Mouse (Mus musculus) kidney, embryonic 16.5 days (tissue): ENCODE results near the gene P2ry12. TPM values are rescaled to one million over a fixed set of nuclear protein-coding genes. Genes with fewer than 3 reads are reported as not detected.
A peak's percentile ranks its signal among the peaks of the same experiment; 100 is the strongest.

ENCODE experiments used
- ATAC-seq: fragments of 200-750 bp; cut with Nextera tagmentation; 2 replicates; pipeline ENCODE4 v1.8.0; 2017; ENCODE audit warnings: moderate TSS enrichment; ENCODE audit not compliant: low FRiP score, low TSS enrichment
- H3K27ac ChIP-seq: fragments of 300-500 bp; sonication (generic); 2 replicates; pipeline ENCODE4 v1.5.1; 2014; ENCODE audit warnings: low read length
- H3K27me3 ChIP-seq: fragments of 300-500 bp; sonication (generic); 2 replicates; pipeline ENCODE4 v1.6.1; 2014; ENCODE audit warnings: low read length, control low read depth, mixed read lengths; ENCODE audit not compliant: insufficient read depth
- H3K36me3 ChIP-seq: fragments of 300-500 bp; sonication (generic); 2 replicates; pipeline ENCODE4 v1.6.1; 2014; ENCODE audit warnings: low read length, control low read depth, mixed read lengths; ENCODE audit not compliant: insufficient read depth
- H3K4me1 ChIP-seq: fragments of 300-500 bp; sonication (generic); 2 replicates; pipeline ENCODE4 v1.6.1; 2014; ENCODE audit warnings: low read length, control low read depth, mixed read lengths; ENCODE audit not compliant: insufficient read depth
- H3K4me2 ChIP-seq: fragments of 300-500 bp; sonication (generic); replicated peaks from 2 replicates; pipeline ENCODE4 v1.6.1; 2014; ENCODE audit warnings: low read depth, low read length
- H3K4me3 ChIP-seq: fragments of 300-500 bp; sonication (generic); 2 replicates; pipeline ENCODE4 v1.5.1; 2014; ENCODE audit warnings: mild to moderate bottlenecking, low read length
- H3K9ac ChIP-seq: fragments of 300-500 bp; sonication (generic); replicated peaks from 2 replicates; pipeline ENCODE4 v1.6.1; 2014; ENCODE audit warnings: low read length
- H3K9me3 ChIP-seq: fragments of 300-500 bp; sonication (generic); 2 replicates; pipeline ENCODE4 v1.6.1; 2016; ENCODE audit warnings: low read length, control low read depth
- WGBS: fragments of 180-500 bp; shearing (Covaris S2); extraction: QIAGEN DNeasy Blood & Tissue Kit; methylation state at CpG from one replicate; pipeline ENCODE4 v1.1.7; 2014; 5-methylcytosine and 5-hydroxymethylcytosine counted together
- polyA plus RNA-seq: library from polyadenylated mRNA; unstranded; fragments of >200 nt; fragmentation: Nextera tagmentation; extraction: Ambion mirVana; gene quantifications from 2 replicates; pipeline ENCODE4 v1.2.1, GENCODE M21; 2015

P2ry12 gene
- polyA plus RNA-seq, 1 experiment from 2014 or later = 1.1 TPM

GRCm38 (mm10) chr3:59194099-59194498, 68.6 kb downstream of the P2ry12 start:
- Histone ChIP-seq H3K4me2 (no peak overlapping the region), H3K9me3 (no peaks in the 10 kb centered on the region), H3K27ac (no peak overlapping the region), H3K4me1 (no peaks in the 10 kb centered on the region), H3K27me3 (no peaks in the 10 kb centered on the region), H3K9ac (no peak overlapping the region), H3K36me3 (no peaks in the 10 kb centered on the region), H3K4me3 (no peak overlapping the region)
- WGBS = 88% methylated on average over 7 of the region's 7 CpGs
- ATAC-seq = no peak

- H3K4me3 ChIP-seq = no peak overlapping the region
- H3K9me3 ChIP-seq = no peaks in the 10 kb centered on the region
- H3K27me3 ChIP-seq = no peaks in the 10 kb centered on the region
- WGBS = 98% methylated on average over 6 of the region's 6 CpGs
- H3K9ac ChIP-seq = no peak overlapping the region
- no peak overlapping the region for H3K4me2 ChIP-seq
- no peaks in the 10 kb centered on the region for H3K4me1 ChIP-seq
- ATAC-seq = no peak
- no peak overlapping the region for H3K27ac ChIP-seq
- no peaks in the 10 kb centered on the region for H3K36me3 ChIP-seq
Observed at GRCm38 (mm10) chr3:59191674-59192073, 71.0 kb downstream of the P2ry12 start.

GRCm38 (mm10) chr3:59187336-59187735, 75.3 kb downstream of the P2ry12 start:
- Histone ChIP-seq H3K27ac (no peak overlapping the region), H3K4me3 (no peak overlapping the region)

GRCm38 (mm10) chr3:59185662-59186061, 77.0 kb downstream of the P2ry12 start:
- Histone ChIP-seq H3K4me1 (no peaks in the 10 kb centered on the region), H3K36me3 (no peaks in the 10 kb centered on the region), H3K4me3 (no peak overlapping the region), H3K9ac (no peak overlapping the region), H3K9me3 (no peaks in the 10 kb centered on the region), H3K27ac (no peak overlapping the region), H3K27me3 (no peaks in the 10 kb centered on the region), H3K4me2 (no peak overlapping the region)
- no peak for ATAC-seq
- 82% methylated on average over 4 of the region's 4 CpGs for WGBS

More at GRCm38 (mm10) chr3:59187336-59187735, 75.3 kb downstream of the P2ry12 start:
- Histone ChIP-seq H3K9me3 (no peaks in the 10 kb centered on the region), H3K36me3 (no peaks in the 10 kb centered on the region), H3K4me1 (no peaks in the 10 kb centered on the region), H3K4me2 (no peak overlapping the region), H3K27me3 (no peaks in the 10 kb centered on the region), H3K9ac (no peak overlapping the region)
- WGBS = 76% methylated on average over 4 of the region's 4 CpGs
- no peak for ATAC-seq

GRCm38 (mm10) chr3:59182129-59182528, 80.5 kb downstream of the P2ry12 start:
- Histone ChIP-seq H3K27me3 (no peaks in the 10 kb centered on the region), H3K36me3 (no peaks in the 10 kb centered on the region), H3K4me1 (no peaks in the 10 kb centered on the region), H3K27ac (no peak overlapping the region), H3K9me3 (no peaks in the 10 kb centered on the region), H3K4me2 (no peak overlapping the region), H3K9ac (no peak overlapping the region), H3K4me3 (no peak overlapping the region)
- no peak for ATAC-seq

- Histone ChIP-seq H3K9me3 (no peaks in the 10 kb centered on the region), H3K4me2 (no peak overlapping the region), H3K27me3 (no peaks in the 10 kb centered on the region), H3K4me1 (no peaks in the 10 kb centered on the region), H3K4me3 (no peak overlapping the region), H3K9ac (no peak overlapping the region), H3K27ac (no peak overlapping the region), H3K36me3 (no peaks in the 10 kb centered on the region)
- no peak for ATAC-seq
- WGBS = 73% methylated on average over 5 of the region's 5 CpGs
Observed at GRCm38 (mm10) chr3:59181134-59181533, 81.5 kb downstream of the P2ry12 start.

GRCm38 (mm10) chr3:59176871-59177270, 85.8 kb downstream of the P2ry12 start:
- no peaks in the 10 kb centered on the region for H3K4me1 ChIP-seq
- no peak overlapping the region for H3K9ac ChIP-seq
- ATAC-seq = no peak
- H3K9me3 ChIP-seq = no peaks in the 10 kb centered on the region
- no peak overlapping the region for H3K27ac ChIP-seq
- WGBS = 68% methylated on average over 5 of the region's 5 CpGs
- H3K27me3 ChIP-seq = no peaks in the 10 kb centered on the region
- H3K36me3 ChIP-seq = no peaks in the 10 kb centered on the region
- no peak overlapping the region for H3K4me3 ChIP-seq
- no peak overlapping the region for H3K4me2 ChIP-seq

GRCm38 (mm10) chr3:59175234-59175633, 87.4 kb downstream of the P2ry12 start:
- Histone ChIP-seq H3K4me3 (no peak overlapping the region), H3K36me3 (no peaks in the 10 kb centered on the region), H3K9ac (no peak overlapping the region), H3K4me1 (peaks cover 5% of the 10 kb centered on the region), H3K27me3 (no peaks in the 10 kb centered on the region), H3K9me3 (no peaks in the 10 kb centered on the region), H3K27ac (no peak overlapping the region), H3K4me2 (no peak overlapping the region)
- 22% methylated on average over 5 of the region's 5 CpGs for WGBS
- peak; percentile 84; the same call in 1 of the 2 replicates for ATAC-seq

- no peak for ATAC-seq
- H3K4me2 ChIP-seq = no peak overlapping the region
- H3K27me3 ChIP-seq = no peaks in the 10 kb centered on the region
- peaks cover 12% of the 10 kb centered on the region for H3K4me1 ChIP-seq
- H3K9me3 ChIP-seq = no peaks in the 10 kb centered on the region
- H3K36me3 ChIP-seq = no peaks in the 10 kb centered on the region
- H3K27ac ChIP-seq = no peak overlapping the region
- no peak overlapping the region for H3K9ac ChIP-seq
- 76% methylated on average over 6 of the region's 6 CpGs for WGBS
- H3K4me3 ChIP-seq = no peak overlapping the region
Observed at GRCm38 (mm10) chr3:59174426-59175154, 88.1 kb downstream of the P2ry12 start.

- peak; percentile 54 for ATAC-seq
- 28% methylated on average over 2 of the region's 2 CpGs for WGBS
- Histone ChIP-seq H3K27me3 (no peaks in the 10 kb centered on the region), H3K9ac (no peak overlapping the region), H3K4me3 (no peak overlapping the region), H3K27ac (peak overlapping the region; percentile 29; the same call in 1 of the 2 replicates), H3K4me1 (peaks cover 12% of the 10 kb centered on the region), H3K4me2 (no peak overlapping the region), H3K36me3 (no peaks in the 10 kb centered on the region), H3K9me3 (no peaks in the 10 kb centered on the region)
Observed at GRCm38 (mm10) chr3:59169921-59170627, 92.6 kb downstream of the P2ry12 start.
